In genomic region chr17:88165811-88166210, GRCm38 (mm10) we compare ENCODE assay signal across 29 mouse cellular contexts.
A peak's percentile ranks its signal among the peaks of the same experiment; 100 is the strongest.
DNase-seq lines count a peak whose midpoint lies in the region; ATAC-seq and TF ChIP-seq lines count a peak whose summit lies in the region.
"Had no signal": no experiment of that assay in that cellular context is flagged by ENCODE, and none has a peak within 500 bp of the region (broad histone marks: within the 10 kb centered on the region; RNA-seq: fewer than 3 reads in every experiment).

No protein-coding gene starts in this region.

- in situ Hi-C loops in CH12.LX (cut with MboI; ENCODE audit: low pct_ligation_motif_present, low pct_unique_long_range_greater_than_20kb, low sequenced_read_pairs): no loop called here

- TF ChIP-seq RAD21 in CH12.LX (IDR thresholded peaks at IDR 0.05; ENCODE audit: low read depth, low read length): no peak

- no peak overlapping the region; the same call in 1 of the 2 replicates for H3K27ac ChIP-seq in CH12.LX (ENCODE audit: insufficient read depth, low read depth)
- H3K27ac ChIP-seq: embryonic facial prominence, embryonic 10.5 days; embryonic facial prominence, embryonic 13.5 days; forebrain, embryonic 13.5 days; heart, embryonic 15.5 days; hindbrain, embryonic 10.5 days; hindbrain, embryonic 15.5 days had no signal

- peaks cover 27% of the 10 kb centered on the region for H3K79me2 ChIP-seq in CH12.LX (replicated peaks; ENCODE audit: control insufficient read depth, extremely low read depth, insufficient read depth, poor library complexity, severe bottlenecking)

- H3K4me3 ChIP-seq in CH12.LX (replicated peaks in 1 of 3; ENCODE audit: low read depth in 2 of 3, low read length in 2 of 3, poor library complexity in 1 of 3): peak overlapping the region in 1 of 3 experiments; percentile 56
- H3K4me3 ChIP-seq: embryonic facial prominence, embryonic 10.5 days; embryonic facial prominence, embryonic 13.5 days; erythroblast, embryonic 14.5 days; forebrain, embryonic 13.5 days; heart, embryonic 12.5 days; heart, embryonic 15.5 days; hindbrain, embryonic 10.5 days; hindbrain, embryonic 15.5 days had no signal

- peak; percentile 41 for DNase-seq in gastrocnemius, adult 18-20 months (ENCODE audit: low spot score)
- DNase-seq in gastrocnemius, adult 8-10 months (ENCODE audit: low spot score in 2 of 2): no peak
- DNase-seq in lung, postnatal 10 days: peak; percentile 33
- no peak for DNase-seq in lung, adult 18-20 months
- DNase-seq in CH12.LX (ENCODE audit: extremely low read depth): peak; percentile 64
- DNase-seq in ZHBTc4 (ENCODE audit: low read depth, low spot score): peak; percentile 26
- no peak for DNase-seq in layer of hippocampus, adult 18-20 months (ENCODE audit: low spot score in 2 of 2)
- DNase-seq: adrenal gland, adult 8-10 months; cerebellum, adult 11 months; cerebellum, adult 8-10 months; cerebellum, postnatal 10 days; cerebellum, postnatal 36 days; embryo, embryonic 11 days; forebrain, postnatal 0 days; gastrocnemius, postnatal 14 days; heart, adult 18-20 months; heart, postnatal 10 days; heart, postnatal 36 days had no signal

- no peak overlapping the region for H3K4me2 ChIP-seq in CH12.LX (ENCODE audit: insufficient read depth, low read depth, poor library complexity, severe bottlenecking)
- H3K4me2 ChIP-seq: embryonic facial prominence, embryonic 13.5 days; forebrain, embryonic 13.5 days; heart, embryonic 12.5 days; heart, embryonic 15.5 days; hindbrain, embryonic 15.5 days had no signal

- peaks cover 11% of the 10 kb centered on the region for H3K9me3 ChIP-seq in CH12.LX (replicated peaks; ENCODE audit: low read length)
- H3K9me3 ChIP-seq: embryonic facial prominence, embryonic 10.5 days; embryonic facial prominence, embryonic 13.5 days; forebrain, embryonic 13.5 days; heart, embryonic 15.5 days; hindbrain, embryonic 10.5 days; hindbrain, embryonic 15.5 days had no signal

- TF ChIP-seq EP300 in CH12.LX (IDR thresholded peaks at IDR 0.05; ENCODE audit: low read length): no peak

- no peak; the same call in 1 of the 2 replicates for TF ChIP-seq POLR2A in CH12.LX (IDR thresholded peaks at IDR 0.05; ENCODE audit: low read depth, low read length)

- no peak for ATAC-seq in activated CD4-positive, CD25-positive, alpha-beta regulatory T cell, adult 4 months
- ATAC-seq: CD4-positive, CD25-positive, alpha-beta regulatory T cell, adult 4 months; forebrain, embryonic 13.5 days; forebrain, postnatal 0 days; intestine, postnatal 0 days had no signal

- no peaks in the 10 kb centered on the region for H3K27me3 ChIP-seq in CH12.LX (replicated peaks)
- H3K27me3 ChIP-seq: forebrain, embryonic 13.5 days; heart, embryonic 15.5 days; hindbrain, embryonic 15.5 days had no signal

- dilution Hi-C loops in CH12.LX (cut with MboI; ENCODE audit: extremely low pct_ligation_motif_present, extremely low pct_unique_long_range_greater_than_20kb, low sequenced_read_pairs): no loop called here

- peaks cover 3 to 25% of the 10 kb centered on the region in 2 experiments for H3K4me1 ChIP-seq in CH12.LX (ENCODE audit: control insufficient read depth in 1 of 2, insufficient read depth in 2 of 2)
- H3K4me1 ChIP-seq: embryonic facial prominence, embryonic 10.5 days; embryonic facial prominence, embryonic 13.5 days; forebrain, embryonic 13.5 days; heart, embryonic 12.5 days; heart, embryonic 15.5 days; hindbrain, embryonic 10.5 days; hindbrain, embryonic 15.5 days had no signal

- TF ChIP-seq CTCF in CH12.LX (conservative IDR thresholded peaks at IDR 0.05 in 1 of 2, IDR thresholded peaks at IDR 0.05 in 1 of 2; ENCODE audit: low read depth in 2 of 2, low read length in 2 of 2): no peak

- H3K36me3 ChIP-seq in CH12.LX (replicated peaks in 1 of 2; ENCODE audit: control insufficient read depth in 1 of 2, insufficient read depth in 1 of 2, low read length in 1 of 2): peaks cover 29 to 61% of the 10 kb centered on the region in 2 experiments
- H3K36me3 ChIP-seq: embryonic facial prominence, embryonic 10.5 days; embryonic facial prominence, embryonic 13.5 days; heart, embryonic 12.5 days; heart, embryonic 15.5 days; hindbrain, embryonic 10.5 days; hindbrain, embryonic 15.5 days had no signal

- H3K9ac ChIP-seq in CH12.LX (ENCODE audit: insufficient read depth, low read depth): no peak overlapping the region
- H3K9ac ChIP-seq: embryonic facial prominence, embryonic 13.5 days; forebrain, embryonic 13.5 days; forebrain, postnatal 0 days; heart, embryonic 12.5 days; heart, embryonic 15.5 days; hindbrain, embryonic 15.5 days had no signal

TF ChIP-seq in CH12.LX, 34 proteins besides CTCF, POLR2A, EP300 and RAD21:
- TF ChIP-seq POLR2AphosphoS2 (IDR thresholded peaks at IDR 0.05; ENCODE audit: low read depth, low read length): no peak
- no peak for TF ChIP-seq TBP (conservative IDR thresholded peaks at IDR 0.05; ENCODE audit: low read depth, low read length)
- TF ChIP-seq GABPA (IDR thresholded peaks at IDR 0.05; ENCODE audit: insufficient replicate concordance, low read depth, low read length): no peak
- no peak for TF ChIP-seq MXI1 (IDR thresholded peaks at IDR 0.05; ENCODE audit: low read depth, low read length)
- no peak for TF ChIP-seq UBTF (IDR thresholded peaks at IDR 0.05; ENCODE audit: low read depth, low read length)
- TF ChIP-seq MAX (IDR thresholded peaks at IDR 0.05; ENCODE audit: low read length): no peak
- TF ChIP-seq JUND (conservative IDR thresholded peaks at IDR 0.05; ENCODE audit: low read depth, low read length): no peak
- no peak for TF ChIP-seq ZC3H11A (IDR thresholded peaks at IDR 0.05; ENCODE audit: low read depth, low read length)
- TF ChIP-seq SMC3 (IDR thresholded peaks at IDR 0.05; ENCODE audit: low read depth, low read length): peak; percentile 13
- 0 out of 2 replicates have a peak, but pooled peaks have one; percentile 18 for TF ChIP-seq IRF4 (IDR thresholded peaks at IDR 0.05; ENCODE audit: low read depth, low read length)
- TF ChIP-seq SIN3A (IDR thresholded peaks at IDR 0.05; ENCODE audit: low read length): 0 out of 2 replicates have a peak, but pooled peaks have one; percentile 30
- peak; percentile 24; the same call in 1 of the 2 replicates for TF ChIP-seq TCF12 (IDR thresholded peaks at IDR 0.05; ENCODE audit: low read depth, low read length)
- no peak for TF ChIP-seq ELF1 (IDR thresholded peaks at IDR 0.05; ENCODE audit: low read depth, low read length)
- no peak for TF ChIP-seq MYC (IDR thresholded peaks at IDR 0.05; ENCODE audit: low read depth, low read length)
- no peak for TF ChIP-seq MAFK (IDR thresholded peaks at IDR 0.05; ENCODE audit: insufficient replicate concordance, low read length)
- no peak for TF ChIP-seq E2F4 (IDR thresholded peaks at IDR 0.05; ENCODE audit: insufficient replicate concordance, low read depth, low read length)
- TF ChIP-seq ETS1 (conservative IDR thresholded peaks at IDR 0.05; ENCODE audit: low read depth, low read length): peak; percentile 38; the same call in 1 of the 2 replicates
- no peak for TF ChIP-seq MEF2A (IDR thresholded peaks at IDR 0.05; ENCODE audit: borderline replicate concordance, low read depth, low read length)
- no peak for TF ChIP-seq RCOR1 (conservative IDR thresholded peaks at IDR 0.05; ENCODE audit: low read depth, low read length)
- TF ChIP-seq NRF1 (IDR thresholded peaks at IDR 0.05; ENCODE audit: low read depth, low read length): no peak
- TF ChIP-seq CHD2 (IDR thresholded peaks at IDR 0.05; ENCODE audit: low read length): no peak
- 0 out of 2 replicates have a peak, but pooled peaks have one; percentile 37 for TF ChIP-seq NELFE (IDR thresholded peaks at IDR 0.05; ENCODE audit: low read depth, low read length)
- no peak for TF ChIP-seq HCFC1 (IDR thresholded peaks at IDR 0.05; ENCODE audit: low read depth, low read length)
- no peak for TF ChIP-seq MAZ (IDR thresholded peaks at IDR 0.05; ENCODE audit: low read depth, low read length)
- no peak for TF ChIP-seq USF2 (conservative IDR thresholded peaks at IDR 0.05; ENCODE audit: low read depth, low read length)
- no peak for TF ChIP-seq KAT2A (IDR thresholded peaks at IDR 0.05; ENCODE audit: insufficient replicate concordance, low read length)
- 0 out of 2 replicates have a peak, but pooled peaks have one; percentile 4 for TF ChIP-seq CHD1 (IDR thresholded peaks at IDR 0.05; ENCODE audit: low read depth, low read length)
- no peak for TF ChIP-seq ZNF384 (IDR thresholded peaks at IDR 0.05; ENCODE audit: low read depth, low read length)
- no peak for TF ChIP-seq ZKSCAN1 (IDR thresholded peaks at IDR 0.05; ENCODE audit: borderline replicate concordance, low read depth, low read length)
- no peak for TF ChIP-seq JUN (IDR thresholded peaks at IDR 0.05; ENCODE audit: insufficient read depth, low read depth, low read length)
- no peak for TF ChIP-seq USF1 (IDR thresholded peaks at IDR 0.05; ENCODE audit: low read depth, low read length)
- TF ChIP-seq PAX5 (IDR thresholded peaks at IDR 0.05; ENCODE audit: low read length): no peak
- TF ChIP-seq ZMIZ1 (IDR thresholded peaks at IDR 0.05; ENCODE audit: low read depth, low read length): no peak
- no peak for TF ChIP-seq BHLHE40 (IDR thresholded peaks at IDR 0.05; ENCODE audit: low read depth, low read length)

Comparison
In these comparisons a context has a peak if more than half of its experiments do, and no peak if none do; other contexts are left out.
1. DNase-seq: peak in gastrocnemius, adult 18-20 months (single experiment), lung, postnatal 10 days (single experiment), CH12.LX (single experiment) and ZHBTc4 (single experiment); none in gastrocnemius, adult 8-10 months (0 of 2), lung, adult 18-20 months (0 of 2) and layer of hippocampus, adult 18-20 months (0 of 2).